Mouse (Mus musculus) heart, embryonic 14.5 days (tissue): ENCODE data around the gene Grcc10. TPM values are rescaled to one million over a fixed set of nuclear protein-coding genes. Genes with fewer than 3 reads are reported as not detected.

ENCODE experiments used
- ATAC-seq: fragments of 200-750 bp; cut with Nextera tagmentation; 2 replicates; pipeline ENCODE4 v1.8.0; 2017; ENCODE audit warnings: low read depth, moderate TSS enrichment; ENCODE audit not compliant: insufficient number of reproducible peaks, insufficient read depth, low FRiP score
- H3K27ac ChIP-seq, 2 experiments: fragments of 200-500 bp in 1 of 2; fragments of 300-500 bp in 1 of 2; sonication (generic) in 1 of 2; replicated peaks in 1 of 2; 2 replicates each; pipeline ENCODE4 v1.5.1; 2012 to 2014; ENCODE audit warnings: low read depth in 2 of 2, low read length in 2 of 2, control low read depth in 1 of 2, mild to moderate bottlenecking in 1 of 2, mixed read lengths in 1 of 2; ENCODE audit not compliant: control insufficient read depth in 1 of 2, insufficient read depth in 1 of 2
- H3K27me3 ChIP-seq: fragments of 300-500 bp; sonication (generic); 2 replicates; pipeline ENCODE4 v1.6.1; 2014; ENCODE audit warnings: mild to moderate bottlenecking, low read length, control low read depth; ENCODE audit not compliant: control insufficient read depth, insufficient read depth
- H3K36me3 ChIP-seq: fragments of 300-500 bp; sonication (generic); 2 replicates; pipeline ENCODE4 v1.6.1; 2014; ENCODE audit warnings: mild to moderate bottlenecking, control low read depth, low read length, mixed read lengths; ENCODE audit not compliant: control insufficient read depth, insufficient read depth
- H3K4me1 ChIP-seq, 2 experiments: fragments of 200-500 bp in 1 of 2; fragments of 300-500 bp in 1 of 2; sonication (generic) in 1 of 2; 2 replicates each; pipeline ENCODE4 v1.6.1; 2012 to 2014; ENCODE audit warnings: low read length in 2 of 2, control low read depth in 1 of 2, mixed read lengths in 1 of 2; ENCODE audit not compliant: control insufficient read depth in 2 of 2, insufficient read depth in 2 of 2
- H3K4me2 ChIP-seq: fragments of 300-500 bp; sonication (generic); 2 replicates; pipeline ENCODE4 v1.6.1; 2014; ENCODE audit warnings: mild to moderate bottlenecking, low read length
- H3K4me3 ChIP-seq, 2 experiments: fragments of 200-500 bp in 1 of 2; fragments of 300-500 bp in 1 of 2; sonication (generic) in 1 of 2; 2 replicates each; pipeline ENCODE4 v1.5.1; 2012 to 2014; ENCODE audit warnings: low read length in 2 of 2, mild to moderate bottlenecking in 2 of 2, control low read depth in 1 of 2, low read depth in 1 of 2, moderate library complexity in 1 of 2; ENCODE audit not compliant: control insufficient read depth in 1 of 2, insufficient read depth in 1 of 2
- H3K9ac ChIP-seq: fragments of 300-500 bp; sonication (generic); 2 replicates; pipeline ENCODE4 v1.6.1; 2014; ENCODE audit warnings: mild to moderate bottlenecking, low read length
- H3K9me3 ChIP-seq: fragments of 300-500 bp; sonication (generic); 2 replicates; pipeline ENCODE4 v1.6.1; 2016; ENCODE audit warnings: low read length, control low read depth; ENCODE audit not compliant: control insufficient read depth
- WGBS: fragments of 180-500 bp; shearing (Covaris S2); extraction: QIAGEN DNeasy Blood & Tissue Kit; methylation state at CpG from one replicate; pipeline ENCODE4 v1.1.7; 2014; 5-methylcytosine and 5-hydroxymethylcytosine counted together
- polyA plus RNA-seq: library from polyadenylated mRNA; unstranded; fragments of >200 nt; fragmentation: Nextera tagmentation; extraction: Ambion mirVana; gene quantifications from 2 replicates; pipeline ENCODE4 v1.2.1, GENCODE M21; 2014

Grcc10 gene
- polyA plus RNA-seq, 1 experiment from 2014 or later = 503 TPM

- WGBS = 84% methylated on average over 10 of the region's 10 CpGs
- no peak overlapping the region for H3K4me3 ChIP-seq
- H3K9me3 ChIP-seq = no peaks in the 10 kb centered on the region
- no peaks in the 10 kb centered on the region for H3K36me3 ChIP-seq
- H3K4me1 ChIP-seq = no peaks in the 10 kb centered on the region
- no peak overlapping the region for H3K9ac ChIP-seq
- H3K27me3 ChIP-seq = no peaks in the 10 kb centered on the region
- H3K27ac ChIP-seq = no peak overlapping the region
- no peak for ATAC-seq
- H3K4me2 ChIP-seq = no peak overlapping the region
Observed at GRCm38 (mm10) chr6:124724472-124724871, 16.7 kb downstream of the Grcc10 start.

DNA sequence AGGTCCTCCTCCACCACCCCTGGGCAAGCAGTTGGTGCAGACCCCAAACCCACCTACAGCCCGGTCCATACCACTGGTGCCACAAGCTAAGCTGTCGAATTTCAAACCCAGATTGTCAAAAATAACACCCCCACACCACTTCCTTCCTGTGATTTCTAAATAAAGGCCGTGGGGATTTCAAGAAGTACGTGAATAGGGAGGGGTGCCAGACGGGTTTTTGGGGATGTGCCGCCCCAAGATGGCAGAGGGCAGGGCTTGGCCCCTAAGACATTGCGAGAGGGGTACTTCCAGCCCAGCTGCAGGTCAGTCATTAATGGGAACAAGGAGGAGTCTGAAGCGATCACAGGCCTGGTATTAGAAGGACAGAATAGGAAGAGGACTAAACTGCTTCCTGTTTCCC, 17.6 kb downstream of the Grcc10 start:
- 72% methylated on average over 8 of the region's 8 CpGs for WGBS
- peaks cover 0 to 3% of the 10 kb centered on the region in 2 experiments; a peak in 1 of 4 replicates for H3K4me1 ChIP-seq
- H3K4me3 ChIP-seq = no peak overlapping the region
- ATAC-seq = no peak
- H3K27ac ChIP-seq = no peak overlapping the region
- no peaks in the 10 kb centered on the region for H3K27me3 ChIP-seq
- no peak overlapping the region for H3K9ac ChIP-seq
- H3K36me3 ChIP-seq = no peaks in the 10 kb centered on the region
- H3K9me3 ChIP-seq = no peaks in the 10 kb centered on the region
- no peak overlapping the region for H3K4me2 ChIP-seq

DNA sequence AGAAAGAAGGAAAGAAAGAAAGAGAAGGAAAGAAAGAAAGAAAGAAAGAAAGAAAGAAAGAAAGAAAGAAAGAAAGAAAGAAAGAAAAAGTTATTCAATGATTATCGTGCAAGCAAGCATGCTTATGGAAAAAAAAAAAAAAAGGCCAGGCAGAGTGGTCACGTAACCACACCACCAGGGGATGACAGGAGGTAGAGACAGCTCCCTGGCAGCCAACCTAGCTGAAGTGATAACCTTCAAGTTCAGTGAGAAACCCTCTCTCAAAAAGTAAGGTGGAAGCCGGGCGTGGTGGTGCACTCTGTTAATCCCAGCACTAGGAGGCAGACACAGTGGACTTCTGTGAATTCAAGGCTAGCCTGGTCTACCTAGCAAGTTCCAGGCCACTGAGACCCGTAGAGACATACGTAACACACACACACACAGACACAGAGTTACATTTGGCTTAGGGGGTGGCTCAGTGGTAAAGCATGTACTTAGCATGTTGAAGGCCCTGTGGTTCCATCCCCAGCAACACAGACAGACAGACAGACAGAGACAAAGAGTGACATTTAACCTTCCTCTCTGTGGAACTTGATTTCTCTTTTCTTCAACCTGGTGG, 18.2 kb downstream of the Grcc10 start:
- no peak overlapping the region for H3K9ac ChIP-seq
- no peak overlapping the region for H3K4me3 ChIP-seq
- WGBS = 58% methylated on average over 6 of the region's 6 CpGs
- H3K9me3 ChIP-seq = no peaks in the 10 kb centered on the region
- no peaks in the 10 kb centered on the region for H3K36me3 ChIP-seq
- H3K27ac ChIP-seq = no peak overlapping the region
- ATAC-seq = no peak
- no peak overlapping the region for H3K4me2 ChIP-seq
- H3K27me3 ChIP-seq = no peaks in the 10 kb centered on the region
- peaks cover 0 to 3% of the 10 kb centered on the region in 2 experiments; a peak in 1 of 4 replicates for H3K4me1 ChIP-seq

GRCm38 (mm10) chr6:124720904-124721303, 20.3 kb downstream of the Grcc10 start:
- no peak overlapping the region for H3K4me2 ChIP-seq

DNA sequence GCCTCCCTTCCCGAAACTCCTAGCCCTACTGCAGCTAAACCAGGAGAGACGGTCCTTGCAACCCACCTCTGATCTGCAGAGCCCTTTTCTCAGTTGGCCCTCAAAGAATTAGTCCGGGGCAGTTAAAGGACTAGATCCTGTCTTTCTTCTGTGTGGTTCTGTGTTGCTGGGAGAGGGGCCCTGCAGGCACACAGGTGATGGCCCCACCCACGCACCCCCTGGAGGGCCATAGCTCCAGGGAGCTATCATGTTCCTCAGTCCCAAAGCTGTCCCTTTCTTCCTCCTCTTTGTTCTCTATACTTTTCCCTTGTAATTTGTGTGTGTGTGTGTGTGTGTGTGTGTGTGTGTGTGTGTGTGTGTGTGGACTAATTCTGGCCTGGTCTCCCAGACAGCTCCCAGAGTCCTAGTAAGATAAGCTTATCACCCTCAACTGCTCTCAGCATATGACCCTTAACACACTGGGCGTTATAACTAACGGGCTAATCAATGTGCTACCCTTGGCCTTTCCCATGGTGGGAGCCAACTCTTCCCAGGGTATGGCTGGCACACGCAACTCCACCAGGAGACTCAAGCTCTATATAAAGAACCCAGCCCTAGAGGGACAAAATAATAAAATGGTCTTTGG, 21.7 kb downstream of the Grcc10 start:
- H3K36me3 ChIP-seq = peaks cover 33% of the 10 kb centered on the region
- H3K4me3 ChIP-seq = no peak overlapping the region
- ATAC-seq = no peak
- 54% methylated on average over 7 of the region's 7 CpGs for WGBS
- H3K4me1 ChIP-seq = peaks cover 0 to 3% of the 10 kb centered on the region in 2 experiments; a peak in 1 of 4 replicates
- H3K27me3 ChIP-seq = no peaks in the 10 kb centered on the region
- no peaks in the 10 kb centered on the region for H3K9me3 ChIP-seq
- H3K9ac ChIP-seq = no peak overlapping the region
- H3K27ac ChIP-seq = no peak overlapping the region
- H3K4me2 ChIP-seq = no peak overlapping the region

More at GRCm38 (mm10) chr6:124720904-124721303, 20.3 kb downstream of the Grcc10 start:
- no peak overlapping the region for H3K9ac ChIP-seq
- H3K36me3 ChIP-seq = peaks cover 18% of the 10 kb centered on the region
- WGBS = 71% methylated on average over 11 of the region's 11 CpGs
- ATAC-seq = no peak
- no peak overlapping the region for H3K4me3 ChIP-seq
- no peak overlapping the region for H3K27ac ChIP-seq
- peaks cover 0 to 3% of the 10 kb centered on the region in 2 experiments; a peak in 1 of 4 replicates for H3K4me1 ChIP-seq
- no peaks in the 10 kb centered on the region for H3K27me3 ChIP-seq
- H3K9me3 ChIP-seq = no peaks in the 10 kb centered on the region

- Histone ChIP-seq H3K27ac (no peak overlapping the region), H3K4me2 (no peak overlapping the region), H3K36me3 (peaks cover 40% of the 10 kb centered on the region), H3K9ac (no peak overlapping the region), H3K4me3 (no peak overlapping the region), H3K9me3 (no peaks in the 10 kb centered on the region), H3K27me3 (no peaks in the 10 kb centered on the region), H3K4me1 (peaks cover 4 to 7% of the 10 kb centered on the region in 2 experiments; a peak in 2 of 4 replicates)
- 65% methylated on average over 16 of the region's 16 CpGs for WGBS
- ATAC-seq = no peak
Observed at GRCm38 (mm10) chr6:124718703-124719102, 22.5 kb downstream of the Grcc10 start.

- Histone ChIP-seq H3K4me3 (no peak overlapping the region), H3K27me3 (no peaks in the 10 kb centered on the region), H3K4me2 (no peak overlapping the region), H3K27ac (no peak overlapping the region), H3K36me3 (peaks cover 45% of the 10 kb centered on the region), H3K9ac (no peak overlapping the region), H3K9me3 (no peaks in the 10 kb centered on the region), H3K4me1 (peaks cover 6 to 14% of the 10 kb centered on the region in 2 experiments)
- ATAC-seq = no peak
- 74% methylated on average over 13 of the region's 13 CpGs for WGBS
Observed at GRCm38 (mm10) chr6:124717968-124718367, 23.2 kb downstream of the Grcc10 start.
